Mouse (Mus musculus) lung, embryonic 14.5 days (tissue): Measurements from ENCODE around the gene Tmem131. TPM values are rescaled to one million over a fixed set of nuclear protein-coding genes. Genes with fewer than 3 reads are reported as not detected.
A peak's percentile ranks its signal among the peaks of the same experiment; 100 is the strongest.
"Not testable (repeated sequence)": the region's sequence is repeated elsewhere in the genome, so short reads cannot be mapped to it uniquely, and the experiment has no call there.

Experiments
- ATAC-seq: fragments of 200-750 bp; cut with Nextera tagmentation; 2 replicates; pipeline ENCODE4 v1.8.0; 2017; ENCODE audit warnings: mild to moderate bottlenecking, moderate TSS enrichment, moderate library complexity; ENCODE audit not compliant: insufficient read depth
- DNase-seq: peaks from one replicate; pipeline ENCODE4 v3.0.0-alpha.2; 2015
- H3K27ac ChIP-seq: fragments of 300-500 bp; sonication (generic); 2 replicates; pipeline ENCODE4 v1.5.1; 2014; ENCODE audit warnings: low read depth, mild to moderate bottlenecking, moderate library complexity
- H3K27me3 ChIP-seq: fragments of 300-500 bp; sonication (generic); 2 replicates; pipeline ENCODE4 v1.6.1; 2014; ENCODE audit warnings: low read length, control low read depth; ENCODE audit not compliant: insufficient read depth
- H3K36me3 ChIP-seq: fragments of 300-500 bp; sonication (generic); 2 replicates; pipeline ENCODE4 v1.6.1; 2014; ENCODE audit warnings: control low read depth; ENCODE audit not compliant: insufficient read depth
- H3K4me1 ChIP-seq: fragments of 300-500 bp; sonication (generic); 2 replicates; pipeline ENCODE4 v1.6.1; 2014; ENCODE audit warnings: antibody characterized with exemption, control low read depth; ENCODE audit not compliant: insufficient read depth
- H3K4me2 ChIP-seq: fragments of 300-500 bp; sonication (generic); 2 replicates; pipeline ENCODE4 v1.6.1; 2014; ENCODE audit warnings: mild to moderate bottlenecking
- H3K4me3 ChIP-seq: fragments of 300-500 bp; sonication (generic); 2 replicates; pipeline ENCODE4 v1.5.1; 2014; ENCODE audit warnings: low read depth, low read length
- H3K9ac ChIP-seq: fragments of 300-500 bp; sonication (generic); 2 replicates; pipeline ENCODE4 v1.6.1; 2014
- H3K9me3 ChIP-seq: fragments of 300-500 bp; sonication (generic); 2 replicates; pipeline ENCODE4 v1.6.1; 2016; ENCODE audit warnings: low read depth, low read length, control low read depth
- CTCF ChIP-seq: IDR thresholded peaks from 2 replicates; pipeline ENCODE4 v1.5.1; 2016; ENCODE audit warnings: antibody characterized with exemption, low read depth
- WGBS: fragments of 180-500 bp; shearing (Covaris S2); extraction: QIAGEN DNeasy Blood & Tissue Kit; methylation state at CpG from one replicate; pipeline ENCODE4 v1.1.7; 2014; 5-methylcytosine and 5-hydroxymethylcytosine counted together
- polyA plus RNA-seq: library from polyadenylated mRNA; unstranded; fragments of >200 nt; fragmentation: Nextera tagmentation; extraction: Ambion mirVana; gene quantifications from 2 replicates; pipeline ENCODE4 v1.2.1, GENCODE M21; 2014

The Tmem131 gene
- polyA plus RNA-seq, 1 experiment from 2014 or later, result 18.4 TPM

- Histone ChIP-seq H3K36me3 (peaks cover 59% of the 10 kb centered on the region), H3K9ac (no peak overlapping the region), H3K9me3 (no peaks in the 10 kb centered on the region), H3K4me2 (no peak overlapping the region), H3K27ac (no peak overlapping the region), H3K27me3 (no peaks in the 10 kb centered on the region), H3K4me1 (no peaks in the 10 kb centered on the region), H3K4me3 (no peak overlapping the region)
- 91% methylated on average over 3 of the region's 3 CpGs for WGBS
- DNase-seq (no peak), ATAC-seq (no peak)
- TF ChIP-seq CTCF, result no peak
These were observed 107.9 kb downstream of the Tmem131 start for GRCm38 (mm10) chr1:36835593-36835992.

- TF ChIP-seq CTCF, result no peak
- H3K4me3 ChIP-seq, result no peak overlapping the region
- peaks cover 47% of the 10 kb centered on the region for H3K36me3 ChIP-seq
- H3K4me2 ChIP-seq, result no peak overlapping the region
- H3K4me1 ChIP-seq, result no peaks in the 10 kb centered on the region
- no peak for ATAC-seq
- no peaks in the 10 kb centered on the region for H3K9me3 ChIP-seq
- no peak overlapping the region for H3K9ac ChIP-seq
- no peaks in the 10 kb centered on the region for H3K27me3 ChIP-seq
- no peak for DNase-seq
- no peak overlapping the region for H3K27ac ChIP-seq
- WGBS, result 94% methylated on average over 7 of the region's 7 CpGs
These were observed 109.4 kb downstream of the Tmem131 start for GRCm38 (mm10) chr1:36834090-36834489.

- Histone ChIP-seq H3K27ac (peak overlapping the region; percentile 33; the same call in 1 of the 2 replicates), H3K27me3 (no peaks in the 10 kb centered on the region), H3K9ac (no peak overlapping the region), H3K4me1 (no peaks in the 10 kb centered on the region), H3K4me3 (no peak overlapping the region), H3K4me2 (no peak overlapping the region), H3K9me3 (no peaks in the 10 kb centered on the region), H3K36me3 (peaks cover 50% of the 10 kb centered on the region)
- no peak for ATAC-seq
- no peak for DNase-seq
- WGBS, result 65% methylated on average over 14 of the region's 14 CpGs
- no peak for TF ChIP-seq CTCF
These were observed 112.3 kb downstream of the Tmem131 start for GRCm38 (mm10) chr1:36830913-36831866.

- no peak for TF ChIP-seq CTCF
These were observed 119.1 kb downstream of the Tmem131 start for GRCm38 (mm10) chr1:36824356-36824755.

GRCm38 (mm10) chr1:36821918-36822317, 121.5 kb downstream of the Tmem131 start:
- not testable (repeated sequence) for DNase-seq, H3K4me2 ChIP-seq, H3K4me3 ChIP-seq, H3K9ac ChIP-seq, H3K27me3 ChIP-seq, H3K4me1 ChIP-seq, H3K9me3 ChIP-seq, ATAC-seq, H3K27ac ChIP-seq
- H3K36me3 ChIP-seq, result peaks cover 77% of the 10 kb centered on the region
- WGBS, result 89% methylated on average over 4 of the region's 4 CpGs

More at GRCm38 (mm10) chr1:36824356-36824755, 119.1 kb downstream of the Tmem131 start:
- Histone ChIP-seq H3K4me1 (no peaks in the 10 kb centered on the region), H3K9ac (no peak overlapping the region), H3K4me3 (no peak overlapping the region), H3K9me3 (no peaks in the 10 kb centered on the region), H3K36me3 (peaks cover 67% of the 10 kb centered on the region), H3K27ac (no peak overlapping the region), H3K4me2 (no peak overlapping the region), H3K27me3 (no peaks in the 10 kb centered on the region)
- WGBS, result 92% methylated on average over 5 of the region's 5 CpGs
- no peak for DNase-seq
- no peak for ATAC-seq

GRCm38 (mm10) chr1:36815166-36815565, 128.3 kb downstream of the Tmem131 start:
- no peaks in the 10 kb centered on the region for H3K4me1 ChIP-seq
- H3K4me2 ChIP-seq, result no peak overlapping the region
- H3K36me3 ChIP-seq, result peaks cover 66% of the 10 kb centered on the region
- H3K4me3 ChIP-seq, result no peak overlapping the region
- DNase-seq (no peak), ATAC-seq (no peak)
- no peaks in the 10 kb centered on the region for H3K9me3 ChIP-seq
- no peak for TF ChIP-seq CTCF
- 87% methylated on average over 6 of the region's 6 CpGs for WGBS
- H3K9ac ChIP-seq, result no peak overlapping the region
- H3K27me3 ChIP-seq, result no peaks in the 10 kb centered on the region
- H3K27ac ChIP-seq, result no peak overlapping the region

GRCm38 (mm10) chr1:36814271-36814903, 129.1 kb downstream of the Tmem131 start:
- Histone ChIP-seq H3K4me3 (no peak overlapping the region), H3K9me3 (no peaks in the 10 kb centered on the region), H3K27ac (no peak overlapping the region), H3K4me1 (no peaks in the 10 kb centered on the region), H3K4me2 (no peak overlapping the region), H3K9ac (no peak overlapping the region), H3K27me3 (no peaks in the 10 kb centered on the region), H3K36me3 (peaks cover 69% of the 10 kb centered on the region)
- WGBS, result 77% methylated on average over 5 of the region's 5 CpGs
- DNase-seq (no peak), ATAC-seq (no peak)
- TF ChIP-seq CTCF, result no peak
